Mouse (Mus musculus): ENCODE data around the gene A830031A19Rik. TPM values are rescaled to one million over a fixed set of nuclear protein-coding genes. Genes with fewer than 3 reads are reported as not detected.

Gene A830031A19Rik
- polyA plus RNA-seq, 1 experiment: not detected

GRCm38 (mm10) chr11:24008976-24009375, 65.9 kb downstream of the A830031A19Rik start:
- no peak for DNase-seq (ENCODE audit: low read depth)

- no peak for DNase-seq (ENCODE audit: low read depth)
These were observed 66.6 kb downstream of the A830031A19Rik start for GRCm38 (mm10) chr11:24008244-24008643.

GRCm38 (mm10) chr11:24005445-24006156, 69.3 kb downstream of the A830031A19Rik start:
- no peak for DNase-seq (ENCODE audit: low read depth)

- DNase-seq (ENCODE audit: low read depth): no peak
These were observed 74.2 kb downstream of the A830031A19Rik start for GRCm38 (mm10) chr11:24000675-24001074.

Other genes starting within 250 kb of the A830031A19Rik start
- gene Papolg, start 179.8 kb downstream of the A830031A19Rik start, polyA plus RNA-seq (2012; rRNA removed): 2.7 and 3.1 TPM in 2 replicates
- 0.14 and 0.24 TPM in 2 replicates for gene Bcl11a, start 3.0 kb upstream of the A830031A19Rik start, polyA plus RNA-seq (2012; rRNA removed)